Mouse (Mus musculus): ENCODE data around the gene Wdr11. TPM values are rescaled to one million over a fixed set of nuclear protein-coding genes. Genes with fewer than 3 reads are reported as not detected.

Wdr11 gene
- polyA plus RNA-seq, 1 experiment from 2014 or later, result 36.1 TPM

DNA sequence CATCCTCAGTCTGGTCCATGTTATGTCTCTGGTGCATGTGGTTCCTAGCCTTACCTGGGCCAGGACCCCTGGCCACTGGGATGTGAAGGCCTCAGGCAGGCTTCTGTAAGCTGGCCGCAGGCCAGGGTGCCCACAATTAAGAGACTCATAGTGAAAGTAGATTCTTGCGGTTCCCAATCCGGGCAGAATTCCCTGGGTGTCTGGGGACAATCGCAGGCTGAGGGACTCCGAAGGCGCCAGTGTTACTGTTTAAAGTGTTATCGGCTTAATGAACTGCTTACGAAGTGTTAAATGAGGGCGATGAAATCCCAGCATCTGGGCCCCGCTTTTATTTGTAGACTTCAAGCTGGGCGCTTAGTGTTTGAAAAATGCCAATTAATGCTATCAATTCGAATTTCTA, 63.3 kb downstream of the Wdr11 start:
- Histone ChIP-seq H3K36me3 (no peaks in the 10 kb centered on the region), H3K9ac (peak overlapping the region; percentile 3; the same call in 1 of the 2 replicates), H3K4me1 (replicated peaks) (peaks cover 54% of the 10 kb centered on the region), H3K9me3 (no peaks in the 10 kb centered on the region), H3K27me3 (peaks cover 37% of the 10 kb centered on the region), H3K4me2 (0 out of 2 replicates have a peak overlapping the region, but pooled peaks have one; percentile 4), H3K4me3 (no peak overlapping the region), H3K27ac (replicated peaks) (no peak overlapping the region)
- WGBS, result 31% methylated on average over 12 of the region's 12 CpGs
- no peak for ATAC-seq (ENCODE audit: low read depth)

DNA sequence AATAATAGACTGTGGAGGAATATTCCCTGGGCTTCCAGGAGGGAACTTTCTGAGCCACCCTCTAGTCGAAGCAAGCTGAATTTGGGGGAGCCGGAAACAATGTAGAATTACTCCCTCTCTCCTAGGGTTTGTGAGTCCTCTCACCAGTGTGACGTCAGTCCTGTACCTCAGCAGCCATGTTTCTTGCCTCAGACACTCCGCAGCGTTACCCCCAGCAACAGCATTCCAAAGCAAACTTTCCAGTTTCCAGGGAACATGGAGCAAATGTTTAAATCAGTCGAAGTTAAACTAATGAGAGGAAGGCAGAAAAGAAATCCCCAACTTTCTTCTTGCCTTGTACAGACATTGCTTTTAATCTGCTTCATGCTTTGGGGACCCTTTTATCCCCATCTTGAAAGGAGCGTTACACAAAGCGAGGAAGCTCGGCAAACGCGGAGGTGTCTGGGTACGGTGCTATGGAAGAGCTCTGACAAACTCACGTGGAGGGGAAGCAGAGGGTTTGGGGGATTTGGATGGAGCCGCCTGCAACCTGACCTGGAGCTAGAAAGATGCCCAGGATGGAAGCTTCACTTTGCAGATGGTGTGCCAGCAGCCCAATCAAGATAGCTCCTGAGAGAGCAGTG, 64.1 kb downstream of the Wdr11 start:
- no peak for ATAC-seq (ENCODE audit: low read depth)
- Histone ChIP-seq H3K4me3 (no peak overlapping the region), H3K36me3 (no peaks in the 10 kb centered on the region), H3K4me2 (no peak overlapping the region), H3K27ac (replicated peaks) (no peak overlapping the region), H3K4me1 (replicated peaks) (peaks cover 56% of the 10 kb centered on the region), H3K9ac (no peak overlapping the region), H3K27me3 (peaks cover 37% of the 10 kb centered on the region), H3K9me3 (no peaks in the 10 kb centered on the region)
- 45% methylated on average over 14 of the region's 14 CpGs for WGBS

DNA sequence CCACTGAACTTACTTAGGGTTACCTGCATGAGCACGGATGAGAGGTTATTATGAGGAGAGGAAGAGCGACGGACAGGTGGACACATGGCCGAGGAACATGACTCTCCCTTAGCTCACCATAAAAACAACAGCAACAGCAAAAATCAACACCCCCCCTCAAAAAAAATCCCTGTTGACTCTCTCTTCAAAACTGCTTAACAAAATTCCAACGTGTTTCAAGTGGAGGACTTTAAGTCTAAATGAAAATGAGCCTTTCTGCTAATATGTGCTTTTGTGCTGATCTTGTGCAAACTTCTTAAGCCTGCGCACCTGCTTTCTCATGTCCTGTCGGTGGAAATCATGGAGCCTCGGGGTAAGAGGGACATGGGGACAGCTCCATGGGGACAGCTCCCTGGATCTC, 66.2 kb downstream of the Wdr11 start:
- ATAC-seq (ENCODE audit: low read depth), result no peak
- Histone ChIP-seq H3K4me1 (replicated peaks) (peaks cover 60% of the 10 kb centered on the region), H3K4me2 (no peak overlapping the region), H3K9ac (no peak overlapping the region), H3K9me3 (no peaks in the 10 kb centered on the region), H3K27ac (replicated peaks) (no peak overlapping the region), H3K27me3 (peaks cover 28% of the 10 kb centered on the region; the same call in 1 of the 2 replicates), H3K36me3 (no peaks in the 10 kb centered on the region), H3K4me3 (no peak overlapping the region)
- WGBS, result 89% methylated on average over 8 of the region's 8 CpGs

DNA sequence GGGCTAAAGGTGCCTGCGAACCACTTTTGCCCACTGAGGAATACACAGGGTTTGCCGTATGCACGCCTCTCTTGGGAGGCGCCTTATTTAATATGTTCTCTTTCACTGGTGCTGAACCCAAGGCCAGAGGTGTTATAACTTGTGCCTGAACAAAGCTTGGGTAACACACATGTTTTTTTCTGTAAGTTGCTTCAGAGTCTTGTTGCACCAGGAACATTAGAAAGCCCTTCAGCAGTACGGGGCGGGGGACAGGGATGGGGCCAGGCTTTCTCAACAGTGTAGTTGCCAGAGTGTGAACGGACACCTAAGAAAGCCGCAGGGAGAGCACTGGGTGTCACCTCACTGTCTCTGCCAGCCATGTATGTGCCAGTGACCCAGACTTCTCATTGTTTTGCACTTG, 68.1 kb downstream of the Wdr11 start:
- H3K27me3 ChIP-seq, result peaks cover 26% of the 10 kb centered on the region; the same call in 1 of the 2 replicates
- WGBS, result 71% methylated on average over 8 of the region's 8 CpGs
- no peaks in the 10 kb centered on the region for H3K36me3 ChIP-seq
- no peak overlapping the region for H3K27ac ChIP-seq (replicated peaks)
- no peak for ATAC-seq (ENCODE audit: low read depth)
- peaks cover 63% of the 10 kb centered on the region for H3K4me1 ChIP-seq (replicated peaks)
- no peaks in the 10 kb centered on the region for H3K9me3 ChIP-seq
- no peak overlapping the region for H3K4me3 ChIP-seq
- H3K9ac ChIP-seq, result no peak overlapping the region
- no peak overlapping the region for H3K4me2 ChIP-seq

DNA sequence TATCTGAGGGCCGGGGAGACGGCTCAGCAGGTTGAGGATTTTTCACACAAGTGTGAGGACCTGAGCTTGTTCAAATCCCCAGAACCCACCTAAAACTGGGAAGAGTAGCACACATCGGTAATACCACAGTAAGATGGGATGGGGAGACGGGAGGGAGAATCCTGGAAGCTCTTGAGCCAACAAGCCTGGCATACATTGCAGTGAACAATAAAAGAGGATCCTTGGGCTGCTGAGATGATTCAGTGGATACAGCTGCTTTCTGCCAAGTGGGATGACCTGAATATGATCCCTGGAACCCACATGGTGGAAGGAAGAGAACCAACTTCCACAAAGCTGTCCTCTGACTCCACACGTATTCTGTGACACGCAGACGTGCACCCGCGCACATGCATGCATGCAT, 68.9 kb downstream of the Wdr11 start:
- Histone ChIP-seq H3K27ac (replicated peaks) (no peak overlapping the region), H3K4me1 (replicated peaks) (peaks cover 55% of the 10 kb centered on the region), H3K9ac (no peak overlapping the region), H3K36me3 (no peaks in the 10 kb centered on the region), H3K4me3 (no peak overlapping the region), H3K27me3 (peaks cover 34% of the 10 kb centered on the region; the same call in 1 of the 2 replicates), H3K9me3 (no peaks in the 10 kb centered on the region), H3K4me2 (no peak overlapping the region)
- ATAC-seq (ENCODE audit: low read depth), result no peak
- 73% methylated on average over 9 of the region's 9 CpGs for WGBS

DNA sequence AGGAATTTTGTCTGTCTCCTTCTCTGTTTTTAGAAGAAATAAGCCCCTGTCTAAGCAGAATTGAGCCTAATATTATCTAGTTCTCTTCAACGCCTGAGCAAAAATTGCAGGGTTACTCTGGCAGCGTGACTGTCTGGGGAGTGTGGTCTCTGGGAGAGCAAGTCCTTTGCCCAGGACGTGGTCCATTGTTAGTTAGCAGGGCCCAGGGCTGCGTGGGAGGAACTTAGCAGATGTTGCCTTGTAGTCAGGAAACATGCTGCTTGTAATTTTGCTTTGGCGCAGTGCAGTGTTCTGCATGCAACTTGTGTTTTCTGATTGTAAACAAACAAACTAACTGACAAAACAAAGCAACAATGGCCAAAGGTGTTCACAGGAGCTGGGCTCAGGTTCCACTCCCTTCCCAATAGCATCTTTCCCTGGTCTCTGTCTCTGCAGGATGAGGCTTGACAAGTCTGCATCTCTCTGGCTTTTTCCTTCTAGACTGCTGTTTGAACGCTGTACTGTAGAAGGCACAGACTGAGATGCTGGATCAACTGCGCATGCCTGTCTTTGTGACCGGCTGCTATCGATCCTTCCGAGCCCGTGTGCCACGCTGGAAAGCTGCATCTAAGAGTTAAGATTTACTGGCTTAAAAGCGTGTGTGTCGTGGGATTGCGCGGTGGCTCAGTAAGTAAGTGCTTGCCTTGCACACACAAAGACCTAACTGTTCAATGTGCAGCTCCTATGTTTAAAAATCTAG, 70.6 kb downstream of the Wdr11 start:
- Histone ChIP-seq H3K4me1 (replicated peaks) (peaks cover 46% of the 10 kb centered on the region), H3K9me3 (no peaks in the 10 kb centered on the region), H3K27ac (replicated peaks) (no peak overlapping the region), H3K36me3 (no peaks in the 10 kb centered on the region), H3K27me3 (peaks cover 29% of the 10 kb centered on the region; the same call in 1 of the 2 replicates), H3K9ac (no peak overlapping the region), H3K4me2 (0 out of 2 replicates have a peak overlapping the region, but pooled peaks have one; percentile 16), H3K4me3 (no peak overlapping the region)
- WGBS, result 45% methylated on average over 16 of the region's 16 CpGs
- no peak for ATAC-seq (ENCODE audit: low read depth)

DNA sequence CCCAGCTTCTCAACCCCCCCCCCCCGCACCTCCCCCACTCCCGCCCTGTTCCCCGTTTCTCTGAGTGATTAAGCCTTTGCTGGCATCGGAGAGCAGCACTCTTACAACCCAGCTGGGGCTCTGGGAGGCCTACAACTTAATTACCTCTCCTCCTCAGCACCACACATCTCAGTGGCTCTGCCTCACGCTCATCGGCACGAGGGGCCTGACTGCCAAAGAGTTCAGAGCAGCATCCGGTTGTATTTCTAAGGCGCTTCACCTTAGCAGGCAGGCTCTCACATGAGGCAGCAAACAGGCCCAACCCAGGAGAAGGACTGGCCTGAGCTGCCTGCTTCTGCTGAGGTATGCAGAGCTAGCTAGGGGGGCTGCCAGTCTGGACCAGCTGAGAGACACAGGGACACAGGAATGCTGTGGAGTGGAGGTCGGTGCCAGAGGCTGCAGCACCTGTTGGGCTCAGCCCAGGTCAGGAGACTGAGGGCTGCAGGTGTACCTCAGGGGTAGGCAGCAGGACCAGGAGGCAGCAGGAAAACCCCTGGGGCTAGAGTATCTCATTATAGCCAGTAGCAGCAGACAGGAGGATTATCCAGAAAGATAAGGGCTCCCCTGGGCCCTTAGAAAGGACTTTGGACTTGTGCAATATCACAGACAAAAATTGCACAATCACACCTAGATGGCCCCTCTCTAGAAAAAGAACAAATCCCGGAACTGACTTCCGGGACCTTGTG, 72.3 kb downstream of the Wdr11 start:
- peak; percentile 52; the same call in 1 of the 2 replicates for ATAC-seq (ENCODE audit: low read depth)
- Histone ChIP-seq H3K9me3 (no peaks in the 10 kb centered on the region), H3K4me1 (replicated peaks) (peaks cover 46% of the 10 kb centered on the region), H3K27me3 (peaks cover 19% of the 10 kb centered on the region), H3K4me2 (0 out of 2 replicates have a peak overlapping the region, but pooled peaks have one; percentile 2), H3K9ac (no peak overlapping the region), H3K27ac (replicated peaks) (no peak overlapping the region; the same call in 1 of the 2 replicates), H3K4me3 (no peak overlapping the region), H3K36me3 (no peaks in the 10 kb centered on the region)
- 25% methylated on average over 12 of the region's 12 CpGs for WGBS

DNA sequence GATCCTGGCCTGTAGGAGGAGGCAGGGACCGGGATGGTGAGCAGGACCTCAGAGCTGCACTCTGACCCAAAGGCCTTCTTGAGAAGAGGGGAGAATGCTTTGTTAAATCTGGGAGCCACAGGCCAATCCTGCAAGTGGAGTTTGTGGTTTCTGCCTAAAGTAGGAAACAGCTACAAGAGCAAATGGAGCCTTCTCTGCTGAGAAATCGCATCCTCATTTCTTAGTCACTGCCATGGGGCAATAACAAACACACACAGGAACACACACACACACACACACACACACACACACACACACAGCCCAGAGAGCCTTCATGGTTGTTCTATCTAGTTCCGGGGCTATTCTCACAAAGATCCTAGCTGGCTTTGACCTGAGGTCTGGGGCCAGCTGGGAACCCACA, 73.7 kb downstream of the Wdr11 start:
- ATAC-seq (ENCODE audit: low read depth), result no peak
- Histone ChIP-seq H3K4me3 (no peak overlapping the region), H3K36me3 (no peaks in the 10 kb centered on the region), H3K4me1 (replicated peaks) (peaks cover 36% of the 10 kb centered on the region), H3K9ac (no peak overlapping the region), H3K9me3 (no peaks in the 10 kb centered on the region), H3K27ac (replicated peaks) (no peak overlapping the region), H3K4me2 (no peak overlapping the region), H3K27me3 (peaks cover 17% of the 10 kb centered on the region)
- 88% methylated on average over 3 of the region's 3 CpGs for WGBS

DNA sequence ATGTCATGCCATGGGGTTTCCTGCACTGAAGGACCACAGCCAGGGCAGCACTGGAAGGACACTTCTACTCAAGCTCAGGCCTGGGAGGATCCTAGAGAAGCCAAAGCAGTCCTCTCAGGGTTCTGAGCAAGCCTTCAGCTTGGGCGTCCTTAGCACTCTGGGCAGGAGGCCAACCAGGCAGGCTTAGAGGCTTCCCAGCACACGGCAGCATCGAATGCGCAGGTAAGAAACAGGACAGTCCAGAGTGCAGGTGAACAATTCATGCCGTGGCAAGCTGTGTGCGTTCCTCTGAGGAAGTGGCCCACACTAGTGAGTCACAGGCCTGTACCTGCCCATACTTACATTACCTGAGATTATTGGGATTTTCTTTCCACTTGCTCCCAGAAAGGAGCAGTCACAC, 74.3 kb downstream of the Wdr11 start:
- Histone ChIP-seq H3K9ac (no peak overlapping the region), H3K9me3 (no peaks in the 10 kb centered on the region), H3K27ac (replicated peaks) (no peak overlapping the region), H3K4me2 (no peak overlapping the region), H3K27me3 (peaks cover 17% of the 10 kb centered on the region), H3K4me1 (replicated peaks) (peaks cover 31% of the 10 kb centered on the region), H3K4me3 (no peak overlapping the region), H3K36me3 (no peaks in the 10 kb centered on the region)
- ATAC-seq (ENCODE audit: low read depth), result no peak
- 89% methylated on average over 6 of the region's 6 CpGs for WGBS

DNA sequence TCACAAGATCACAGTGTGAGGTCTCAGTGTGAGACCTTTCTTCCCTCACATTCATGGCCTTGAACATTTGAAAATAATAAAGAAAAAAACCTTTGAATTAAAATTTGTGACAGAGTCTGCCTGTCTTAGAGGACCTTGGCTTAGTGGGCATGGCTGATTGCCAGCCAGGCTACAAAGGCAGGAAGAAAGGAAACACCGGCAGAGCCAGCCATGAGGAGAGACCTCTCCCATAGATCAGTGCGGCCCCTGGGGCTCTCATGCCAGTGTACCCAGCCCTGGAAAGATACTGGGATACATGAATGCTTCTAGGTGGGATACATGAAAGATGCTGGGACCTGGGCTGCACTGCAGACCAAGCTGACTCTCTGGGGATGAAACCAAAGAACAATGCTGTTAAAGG, 74.9 kb downstream of the Wdr11 start:
- Histone ChIP-seq H3K4me1 (replicated peaks) (peaks cover 31% of the 10 kb centered on the region), H3K9ac (no peak overlapping the region), H3K27ac (replicated peaks) (no peak overlapping the region), H3K27me3 (peaks cover 17% of the 10 kb centered on the region), H3K36me3 (no peaks in the 10 kb centered on the region), H3K4me3 (no peak overlapping the region), H3K4me2 (no peak overlapping the region), H3K9me3 (no peaks in the 10 kb centered on the region)
- ATAC-seq (ENCODE audit: low read depth), result no peak
- whole genome bisulfite sequencing, result 62% methylated on average over 2 of the region's 2 CpGs

DNA sequence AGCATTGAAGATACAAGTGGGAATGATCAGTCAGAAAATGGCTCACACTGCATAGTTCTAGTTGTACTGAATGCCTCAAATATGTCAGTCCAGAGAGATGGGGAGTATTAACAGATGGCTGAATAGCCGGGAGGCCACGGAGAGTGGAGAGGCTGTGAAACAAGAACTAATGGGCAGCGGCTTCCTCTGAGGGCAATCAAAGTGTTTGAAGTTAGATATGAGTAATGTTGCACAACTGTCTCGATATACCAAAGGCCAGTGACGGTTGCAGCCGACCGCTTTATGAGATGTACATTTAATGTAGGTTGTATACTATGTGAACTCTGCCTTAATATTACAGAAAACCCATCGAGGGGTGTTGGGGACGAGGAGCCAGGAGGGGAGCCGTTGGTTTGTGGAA, 78.6 kb downstream of the Wdr11 start:
- no peak overlapping the region for H3K4me3 ChIP-seq
- H3K27ac ChIP-seq (replicated peaks), result no peak overlapping the region
- H3K9ac ChIP-seq, result no peak overlapping the region
- no peaks in the 10 kb centered on the region for H3K9me3 ChIP-seq
- 76% methylated on average over 10 of the region's 10 CpGs for WGBS
- peaks cover 9% of the 10 kb centered on the region for H3K27me3 ChIP-seq
- H3K4me1 ChIP-seq (replicated peaks), result peaks cover 12% of the 10 kb centered on the region
- no peak overlapping the region for H3K4me2 ChIP-seq
- H3K36me3 ChIP-seq, result no peaks in the 10 kb centered on the region
- no peak for ATAC-seq (ENCODE audit: low read depth)
